9 mouse cellular contexts compared by ENCODE assay signal in genomic region chr10:111600251-111600620, GRCm38 (mm10).
DNase-seq lines count a peak whose midpoint lies in the region; ATAC-seq and TF ChIP-seq lines count a peak whose summit lies in the region.
"Had no signal": no experiment of that assay in that cellular context is flagged by ENCODE, and none has a peak within 500 bp of the region (broad histone marks: within the 10 kb centered on the region; RNA-seq: fewer than 3 reads in every experiment).

No protein-coding gene starts in this region.

- 0 out of 2 replicates have a peak overlapping the region, but pooled peaks have one; percentile 3 for H3K4me2 ChIP-seq in embryonic facial prominence, embryonic 13.5 days
- H3K4me2 ChIP-seq in limb, embryonic 12.5 days: 0 out of 2 replicates have a peak overlapping the region, but pooled peaks have one; percentile 4

- peaks cover 25% of the 10 kb centered on the region for H3K4me1 ChIP-seq in embryonic facial prominence, embryonic 13.5 days
- H3K4me1 ChIP-seq in limb, embryonic 12.5 days (replicated peaks): peaks cover 43% of the 10 kb centered on the region

- H3K27ac ChIP-seq in embryonic facial prominence, embryonic 13.5 days: peak overlapping the region; percentile 61
- peak overlapping the region; percentile 66 for H3K27ac ChIP-seq in limb, embryonic 12.5 days
- H3K27ac ChIP-seq: macrophage had no signal

- POLR2A ChIA-PET in Patski (lab: Charles Lee): interaction anchor here (0.7 kb wide), 1 partner anchor 8 kb away, joined by 3 read pairs; no protein-coding TSS in a partner anchor

- TF ChIP-seq CTCF in Patski (IDR thresholded peaks at IDR 0.05): no peak

- peak; percentile 26 for DNase-seq in kidney, adult 9 months
- DNase-seq in kidney, adult 8-10 months: no peak
- DNase-seq in Patski (ENCODE audit: low read depth, low spot score): no peak
- DNase-seq in cerebellum, adult 18-20 months: no peak
- no peak for DNase-seq in right cerebral cortex, adult 18-20 months

- no peaks in the 10 kb centered on the region for H3K9me3 ChIP-seq in embryonic facial prominence, embryonic 13.5 days
- no peaks in the 10 kb centered on the region for H3K9me3 ChIP-seq in limb, embryonic 12.5 days

- no peaks in the 10 kb centered on the region for H3K27me3 ChIP-seq in Patski
- H3K27me3 ChIP-seq in embryonic facial prominence, embryonic 13.5 days: no peaks in the 10 kb centered on the region
- no peaks in the 10 kb centered on the region for H3K27me3 ChIP-seq in limb, embryonic 12.5 days

- ATAC-seq in Patski: peak; percentile 48
- ATAC-seq in embryonic facial prominence, embryonic 13.5 days (ENCODE audit: insufficient number of reproducible peaks, insufficient read depth, low FRiP score, low TSS enrichment, low read depth): no peak
- no peak for ATAC-seq in limb, embryonic 12.5 days (ENCODE audit: insufficient number of reproducible peaks, insufficient read depth, low FRiP score, low TSS enrichment, low read depth)
- ATAC-seq: inflammation-experienced regulatory T-cells, adult 6 months had no signal

- H3K36me3 ChIP-seq in embryonic facial prominence, embryonic 13.5 days: no peaks in the 10 kb centered on the region
- H3K36me3 ChIP-seq in limb, embryonic 12.5 days: no peaks in the 10 kb centered on the region

- no peak overlapping the region for H3K4me3 ChIP-seq in embryonic facial prominence, embryonic 13.5 days
- no peak overlapping the region for H3K4me3 ChIP-seq in limb, embryonic 12.5 days (replicated peaks)

- CTCF ChIA-PET in Patski (lab: Charles Lee): interaction anchor here (1.0 to 1.6 kb wide), 2 partner anchors 9 to 10 kb away, joined by 3 read pairs; no protein-coding TSS in a partner anchor

- no peak overlapping the region for H3K9ac ChIP-seq in embryonic facial prominence, embryonic 13.5 days
- H3K9ac ChIP-seq in limb, embryonic 12.5 days (replicated peaks): no peak overlapping the region

- in situ Hi-C loops in Patski (cut with MboI; ENCODE audit: low pct_unique_long_range_greater_than_20kb): no loop called here

- WGBS in embryonic facial prominence, embryonic 13.5 days: 53% methylated on average over 2 of the region's 2 CpGs
- WGBS in limb, embryonic 12.5 days: 52% methylated on average over 2 of the region's 2 CpGs
